Mouse (Mus musculus): ENCODE data around the gene Olfr862. TPM values are rescaled to one million over a fixed set of nuclear protein-coding genes. Genes with fewer than 3 reads are reported as not detected.

Gene Olfr862
- not detected in 2 replicates for polyA plus RNA-seq (2016; fragmentation: Nextera tagmentation; extraction: Ambion mirVana)

GRCm38 (mm10) chr9:19887904-19888303 lies at the start of gene Olfr862:
TSS of gene Olfr862 (minus strand) at chr9:19888004.
- Histone ChIP-seq H3K4me1 (no peaks in the 10 kb centered on the region), H3K27me3 (ENCODE audit: insufficient read depth, poor library complexity, severe bottlenecking) (no peaks in the 10 kb centered on the region), H3K27ac (no peak within 1 kb of the TSS), H3K9me3 (peaks cover 6% of the 10 kb centered on the region), H3K4me3 (no peak within 1 kb of the TSS), H3K36me3 (no peaks in the 10 kb centered on the region)
- no peak for DNase-seq (ENCODE audit: low spot score)

DNA sequence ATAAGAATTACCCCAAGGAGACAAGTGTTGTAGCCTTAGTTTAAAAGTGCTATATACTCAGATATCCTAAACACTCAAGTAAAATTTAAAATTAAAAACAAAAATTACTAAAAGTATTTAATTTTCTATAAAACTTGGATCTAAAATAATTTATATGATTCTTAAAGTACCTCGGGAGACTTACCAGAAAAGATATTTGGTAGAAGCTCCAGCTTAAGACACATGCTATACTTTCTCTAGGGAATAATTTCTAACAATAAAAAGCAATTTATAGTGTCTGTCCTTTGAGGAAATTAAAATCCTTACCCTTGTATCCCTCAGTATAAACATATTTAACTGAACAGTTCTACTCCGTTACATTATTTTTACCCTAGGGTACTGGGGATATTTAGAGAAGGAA lies 28.8 kb upstream of the Olfr862 start, which contains the start of gene Olfr77:
TSS of gene Olfr77 (plus strand) at position 301 of the 400 bp plus-strand sequence.
- no peak for DNase-seq (ENCODE audit: low spot score)
- H3K4me1 ChIP-seq, result no peaks in the 10 kb centered on the region
- H3K9me3 ChIP-seq, result peaks cover 5% of the 10 kb centered on the region; the same call in 1 of the 2 replicates
- H3K27me3 ChIP-seq (ENCODE audit: insufficient read depth, poor library complexity, severe bottlenecking), result no peaks in the 10 kb centered on the region
- no peak within 1 kb of the TSS for H3K4me3 ChIP-seq
- H3K36me3 ChIP-seq, result no peaks in the 10 kb centered on the region
- no peak within 1 kb of the TSS for H3K27ac ChIP-seq
- 82% methylated on average over 2 of the region's 2 CpGs for WGBS

- peaks cover 14% of the 10 kb centered on the region; the same call in 1 of the 2 replicates for H3K9me3 ChIP-seq
- H3K4me1 ChIP-seq, result no peaks in the 10 kb centered on the region
- 49% methylated on average over 4 of the region's 4 CpGs for WGBS
- no peaks in the 10 kb centered on the region for H3K27me3 ChIP-seq (ENCODE audit: insufficient read depth, poor library complexity, severe bottlenecking)
- H3K36me3 ChIP-seq, result no peaks in the 10 kb centered on the region
- H3K4me3 ChIP-seq, result no peak overlapping the region
- no peak for DNase-seq (ENCODE audit: low spot score)
- no peak overlapping the region for H3K27ac ChIP-seq
Measured at GRCm38 (mm10) chr9:19911170-19911569, 23.4 kb upstream of the Olfr862 start.

- H3K9me3 ChIP-seq, result no peaks in the 10 kb centered on the region
- H3K36me3 ChIP-seq, result no peaks in the 10 kb centered on the region
- no peaks in the 10 kb centered on the region for H3K27me3 ChIP-seq (ENCODE audit: insufficient read depth, poor library complexity, severe bottlenecking)
- H3K4me1 ChIP-seq, result no peaks in the 10 kb centered on the region
- 72% methylated on average over 1 of the region's 1 CpGs for WGBS
- no peak for DNase-seq (ENCODE audit: low spot score)
- H3K4me3 ChIP-seq, result no peak within 1 kb of the TSS
- H3K27ac ChIP-seq, result no peak within 1 kb of the TSS
Measured at GRCm38 (mm10) chr9:19849647-19850046, 38.2 kb downstream of the Olfr862 start, which contains the start of gene Olfr860. TSS of gene Olfr860 (minus strand) at chr9:19849747.

Other genes starting within 250 kb of the Olfr862 start
- gene Olfr857, start 178.6 kb downstream of the Olfr862 start, polyA plus RNA-seq (2016; fragmentation: Nextera tagmentation; extraction: Ambion mirVana), result not detected in 2 replicates
- gene Olfr58, start 107.7 kb downstream of the Olfr862 start, polyA plus RNA-seq (2016; fragmentation: Nextera tagmentation; extraction: Ambion mirVana), result not detected in 2 replicates
- gene Olfr859, start 83.1 kb downstream of the Olfr862 start, polyA plus RNA-seq (2016; fragmentation: Nextera tagmentation; extraction: Ambion mirVana), result not detected in 2 replicates
- not detected in 2 replicates for gene Olfr860, start 38.3 kb downstream of the Olfr862 start, polyA plus RNA-seq (2016; fragmentation: Nextera tagmentation; extraction: Ambion mirVana)
- 0.09 and 0.11 TPM in 2 replicates for gene Olfr77, start 28.9 kb upstream of the Olfr862 start, polyA plus RNA-seq (2016; fragmentation: Nextera tagmentation; extraction: Ambion mirVana)
- not detected in 2 replicates for gene Olfr866, start 140.0 kb upstream of the Olfr862 start, polyA plus RNA-seq (2016; fragmentation: Nextera tagmentation; extraction: Ambion mirVana)
- gene Olfr867, start 169.6 kb upstream of the Olfr862 start, polyA plus RNA-seq (2016; fragmentation: Nextera tagmentation; extraction: Ambion mirVana), result not detected in 2 replicates
- not detected in 2 replicates for gene Olfr868, start 210.6 kb upstream of the Olfr862 start, polyA plus RNA-seq (2016; fragmentation: Nextera tagmentation; extraction: Ambion mirVana)
- gene Olfr869, start 241.0 kb upstream of the Olfr862 start, polyA plus RNA-seq (2016; fragmentation: Nextera tagmentation; extraction: Ambion mirVana), result not detected in 2 replicates